Mouse (Mus musculus): ENCODE measurements at regions not wholly inside any gene's neighbourhood (a gene's known extent, or its start where the extent isn't known, plus 50 kb on each side); places are given as distances from the start of the nearest gene placed in this dataset.

- Histone ChIP-seq H3K27ac (replicated peaks) (no peak overlapping the region), H3K9me3 (replicated peaks) (no peaks in the 10 kb centered on the region), H3K4me1 (no peaks in the 10 kb centered on the region), H3K4me3 (replicated peaks) (no peak overlapping the region), H3K27me3 (no peaks in the 10 kb centered on the region), H3K36me3 (no peaks in the 10 kb centered on the region), H3K9ac (no peak overlapping the region), H3K4me2 (replicated peaks) (no peak overlapping the region)
- no peak for ATAC-seq (ENCODE audit: insufficient number of reproducible peaks, low FRiP score, low TSS enrichment, low read depth)
- WGBS, result 76% methylated on average over 2 of the region's 2 CpGs
These were observed 519.3 kb downstream of the Lmo4 start for GRCm38 (mm10) chr3:143685742-143686141.

GRCm38 (mm10) chr3:143678186-143678585 is 526.8 kb downstream of the Lmo4 start:
- Histone ChIP-seq H3K9me3 (replicated peaks) (no peaks in the 10 kb centered on the region), H3K9ac (no peak overlapping the region), H3K4me1 (no peaks in the 10 kb centered on the region), H3K4me2 (replicated peaks) (no peak overlapping the region), H3K4me3 (replicated peaks) (no peak overlapping the region), H3K27me3 (no peaks in the 10 kb centered on the region), H3K36me3 (no peaks in the 10 kb centered on the region), H3K27ac (replicated peaks) (no peak overlapping the region)
- no peak for ATAC-seq (ENCODE audit: insufficient number of reproducible peaks, low FRiP score, low TSS enrichment, low read depth)
- WGBS, result 88% methylated on average over 3 of the region's 3 CpGs

DNA sequence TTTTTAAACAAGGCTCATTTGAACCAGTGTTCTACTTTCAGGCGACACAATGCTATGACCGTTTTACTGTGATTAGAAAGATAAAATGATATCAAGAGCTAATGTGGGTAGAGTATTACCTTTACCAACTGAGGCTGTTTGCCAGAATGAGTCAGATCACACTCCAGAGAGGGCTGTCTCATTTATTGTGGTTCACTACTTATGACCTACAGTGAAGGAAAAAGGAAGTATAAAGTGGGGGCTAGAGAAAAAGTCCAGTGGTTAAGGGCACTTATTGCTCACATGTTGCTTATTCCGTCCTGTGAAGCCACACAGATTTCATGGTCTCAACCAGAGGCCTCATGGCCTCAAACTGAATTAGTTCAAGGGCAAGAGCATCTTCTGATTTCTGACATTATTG is 530.2 kb downstream of the Lmo4 start:
- Histone ChIP-seq H3K4me1 (no peaks in the 10 kb centered on the region), H3K9me3 (replicated peaks) (no peaks in the 10 kb centered on the region), H3K4me2 (replicated peaks) (no peak overlapping the region), H3K27ac (replicated peaks) (no peak overlapping the region), H3K9ac (no peak overlapping the region), H3K36me3 (no peaks in the 10 kb centered on the region), H3K27me3 (no peaks in the 10 kb centered on the region), H3K4me3 (replicated peaks) (no peak overlapping the region)
- ATAC-seq (ENCODE audit: insufficient number of reproducible peaks, low FRiP score, low TSS enrichment, low read depth), result no peak
- 86% methylated on average over 3 of the region's 3 CpGs for WGBS

- Histone ChIP-seq H3K4me3 (replicated peaks) (no peak overlapping the region), H3K27ac (replicated peaks) (no peak overlapping the region), H3K4me1 (no peaks in the 10 kb centered on the region), H3K9ac (no peak overlapping the region), H3K9me3 (replicated peaks) (no peaks in the 10 kb centered on the region), H3K4me2 (replicated peaks) (no peak overlapping the region), H3K36me3 (no peaks in the 10 kb centered on the region), H3K27me3 (no peaks in the 10 kb centered on the region)
- 86% methylated on average over 7 of the region's 7 CpGs for WGBS
- ATAC-seq (ENCODE audit: insufficient number of reproducible peaks, low FRiP score, low TSS enrichment, low read depth), result no peak
These were observed 530.6 kb downstream of the Lmo4 start for GRCm38 (mm10) chr3:143674446-143674845.

DNA sequence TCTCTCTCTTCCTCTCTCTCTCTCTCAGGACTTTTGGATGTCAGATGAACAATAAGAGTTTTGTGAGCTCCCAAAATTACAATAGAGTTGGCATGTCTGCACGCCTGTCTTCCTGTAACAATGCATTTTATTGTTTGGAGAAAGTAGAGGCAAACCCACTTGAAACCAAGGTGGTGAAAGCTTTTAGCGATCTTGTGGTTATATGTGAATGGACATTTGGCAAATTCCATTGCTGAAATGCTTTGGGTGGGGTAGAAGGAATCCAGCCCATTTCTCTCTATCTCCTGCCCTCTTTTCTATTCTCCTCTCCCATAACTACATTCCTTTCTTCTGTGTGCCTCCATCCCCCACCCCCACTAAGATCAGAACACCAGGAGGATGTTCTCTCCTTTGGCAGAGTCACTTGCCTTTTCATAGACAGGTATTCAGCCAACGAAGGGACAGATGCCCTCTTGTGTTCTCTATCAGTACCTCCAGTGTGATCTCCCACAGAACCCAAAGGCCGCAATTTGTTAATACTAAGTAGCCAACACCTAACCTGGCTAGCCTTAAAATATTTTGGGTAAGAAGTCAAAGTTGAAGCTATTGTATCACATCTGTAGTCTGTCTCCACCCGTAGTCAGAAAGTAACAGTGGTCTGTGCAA is 542.9 kb downstream of the Lmo4 start:
- Histone ChIP-seq H3K27ac (replicated peaks) (no peak overlapping the region), H3K36me3 (no peaks in the 10 kb centered on the region), H3K9me3 (replicated peaks) (no peaks in the 10 kb centered on the region), H3K4me3 (replicated peaks) (no peak overlapping the region), H3K9ac (no peak overlapping the region), H3K4me1 (no peaks in the 10 kb centered on the region), H3K4me2 (replicated peaks) (no peak overlapping the region), H3K27me3 (no peaks in the 10 kb centered on the region)
- WGBS, result 85% methylated on average over 5 of the region's 5 CpGs
- ATAC-seq (ENCODE audit: insufficient number of reproducible peaks, low FRiP score, low TSS enrichment, low read depth), result no peak

DNA sequence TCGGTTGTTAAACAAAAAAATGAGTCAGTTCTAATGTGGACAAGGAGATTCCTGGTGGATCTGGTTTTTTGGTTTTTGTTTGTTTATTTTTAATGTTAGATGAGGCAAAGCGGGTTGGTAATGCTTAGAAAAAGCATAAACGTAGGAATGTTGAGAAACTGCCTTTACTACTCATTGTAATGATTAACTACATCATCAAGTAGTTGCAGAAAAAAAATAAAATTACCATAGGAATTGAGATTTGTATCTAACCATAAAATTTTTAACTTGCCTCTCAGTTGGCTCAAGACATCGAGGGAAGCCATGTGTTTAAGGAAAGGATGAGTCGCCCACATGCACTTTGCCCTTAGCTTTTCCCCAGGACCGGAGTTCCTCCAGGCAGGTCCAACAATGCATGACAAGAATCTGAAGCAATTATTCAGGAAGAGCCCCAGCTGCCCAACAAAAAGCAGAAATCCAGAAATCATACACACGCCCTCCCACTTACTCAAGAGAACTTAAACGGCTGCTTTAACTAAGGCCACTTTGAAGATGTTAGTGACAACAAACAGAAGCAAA is 545.5 kb downstream of the Lmo4 start:
- no peak overlapping the region for H3K9ac ChIP-seq
- no peak for ATAC-seq (ENCODE audit: insufficient number of reproducible peaks, low FRiP score, low TSS enrichment, low read depth)
- H3K9me3 ChIP-seq (replicated peaks), result no peaks in the 10 kb centered on the region
- 58% methylated on average over 8 of the region's 8 CpGs for WGBS
- H3K4me2 ChIP-seq (replicated peaks), result no peak overlapping the region
- H3K4me3 ChIP-seq (replicated peaks), result no peak overlapping the region
- H3K27ac ChIP-seq (replicated peaks), result no peak overlapping the region
- H3K36me3 ChIP-seq, result no peaks in the 10 kb centered on the region
- no peaks in the 10 kb centered on the region for H3K27me3 ChIP-seq
- no peaks in the 10 kb centered on the region for H3K4me1 ChIP-seq

- 0 out of 2 replicates have a peak, but pooled peaks cover 5% of the 10 kb centered on the region for H3K4me1 ChIP-seq
- no peaks in the 10 kb centered on the region for H3K27me3 ChIP-seq
- no peak overlapping the region for H3K4me2 ChIP-seq (replicated peaks)
- no peak overlapping the region for H3K4me3 ChIP-seq (replicated peaks)
- no peak overlapping the region for H3K9ac ChIP-seq
- H3K27ac ChIP-seq (replicated peaks), result no peak overlapping the region
- no peaks in the 10 kb centered on the region for H3K36me3 ChIP-seq
- H3K9me3 ChIP-seq (replicated peaks), result no peaks in the 10 kb centered on the region
- ATAC-seq (ENCODE audit: insufficient number of reproducible peaks, low FRiP score, low TSS enrichment, low read depth), result no peak
- WGBS, result 69% methylated on average over 2 of the region's 2 CpGs
These were observed 557.8 kb downstream of the Lmo4 start for GRCm38 (mm10) chr3:143647237-143647636.

DNA sequence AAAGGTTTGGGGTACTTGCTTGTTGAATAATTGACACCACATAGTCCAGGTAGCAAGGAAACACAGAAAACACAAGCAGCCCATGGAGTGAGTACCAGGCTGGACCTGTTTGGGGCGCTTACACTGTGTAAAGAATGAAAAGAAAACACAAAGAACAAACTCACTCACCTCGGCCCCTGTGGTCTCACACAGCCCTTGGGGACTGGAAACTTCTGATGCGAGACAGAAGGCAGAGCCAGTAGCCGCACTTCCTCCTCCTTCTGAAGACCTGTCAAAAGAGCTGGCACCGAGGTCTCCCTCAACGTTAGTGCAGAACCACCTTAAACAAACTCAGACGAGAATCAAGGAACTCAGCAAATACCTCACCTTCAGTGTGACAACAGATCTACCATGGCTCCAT is 558.2 kb downstream of the Lmo4 start:
- H3K9me3 ChIP-seq (replicated peaks), result no peaks in the 10 kb centered on the region
- no peak overlapping the region for H3K9ac ChIP-seq
- no peaks in the 10 kb centered on the region for H3K36me3 ChIP-seq
- no peak for ATAC-seq (ENCODE audit: insufficient number of reproducible peaks, low FRiP score, low TSS enrichment, low read depth)
- H3K4me2 ChIP-seq (replicated peaks), result no peak overlapping the region
- 0 out of 2 replicates have a peak, but pooled peaks cover 5% of the 10 kb centered on the region for H3K4me1 ChIP-seq
- WGBS, result 49% methylated on average over 7 of the region's 7 CpGs
- no peak overlapping the region for H3K27ac ChIP-seq (replicated peaks)
- H3K4me3 ChIP-seq (replicated peaks), result no peak overlapping the region
- no peaks in the 10 kb centered on the region for H3K27me3 ChIP-seq

GRCm38 (mm10) chr3:143633036-143633435 is 572.0 kb downstream of the Lmo4 start:
- H3K4me3 ChIP-seq (replicated peaks), result no peak overlapping the region
- WGBS, result 77% methylated on average over 2 of the region's 2 CpGs
- H3K9me3 ChIP-seq (replicated peaks), result no peaks in the 10 kb centered on the region
- ATAC-seq (ENCODE audit: insufficient number of reproducible peaks, low FRiP score, low TSS enrichment, low read depth), result no peak
- H3K36me3 ChIP-seq, result no peaks in the 10 kb centered on the region
- H3K27me3 ChIP-seq, result no peaks in the 10 kb centered on the region
- H3K4me2 ChIP-seq (replicated peaks), result no peak overlapping the region
- H3K9ac ChIP-seq, result no peak overlapping the region
- no peak overlapping the region for H3K27ac ChIP-seq (replicated peaks)
- H3K4me1 ChIP-seq, result peaks cover 15% of the 10 kb centered on the region

DNA sequence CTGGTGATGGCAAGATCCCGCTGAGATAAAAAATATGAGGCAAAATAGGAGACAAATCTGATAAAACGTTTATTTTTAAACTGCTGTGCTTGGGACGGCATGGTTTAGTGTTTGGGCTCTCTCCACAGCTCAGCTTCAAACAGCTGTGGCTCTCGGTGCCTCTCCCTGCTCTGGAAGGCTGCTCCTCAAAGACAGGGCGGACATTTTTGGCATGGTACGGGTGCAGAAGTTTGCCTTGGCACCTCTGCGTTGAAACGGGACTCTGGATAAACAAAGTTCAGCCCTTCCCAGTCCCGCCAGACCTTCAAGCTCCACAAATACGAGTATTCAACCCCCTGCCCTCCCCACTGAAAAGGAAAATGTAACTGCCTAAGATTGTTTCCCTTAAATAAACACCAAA is 573.8 kb downstream of the Lmo4 start:
- no peak overlapping the region for H3K4me3 ChIP-seq (replicated peaks)
- ATAC-seq (ENCODE audit: insufficient number of reproducible peaks, low FRiP score, low TSS enrichment, low read depth), result 0 out of 2 replicates have a peak, but pooled peaks have one; percentile 47
- peaks cover 15% of the 10 kb centered on the region for H3K4me1 ChIP-seq
- H3K27me3 ChIP-seq, result no peaks in the 10 kb centered on the region
- H3K4me2 ChIP-seq (replicated peaks), result no peak overlapping the region; the same call in 1 of the 2 replicates
- no peaks in the 10 kb centered on the region for H3K36me3 ChIP-seq
- WGBS, result 35% methylated on average over 10 of the region's 10 CpGs
- no peak overlapping the region for H3K9ac ChIP-seq
- H3K9me3 ChIP-seq (replicated peaks), result no peaks in the 10 kb centered on the region
- peak overlapping the region; percentile 61; the same call in 1 of the 2 replicates for H3K27ac ChIP-seq (replicated peaks)

DNA sequence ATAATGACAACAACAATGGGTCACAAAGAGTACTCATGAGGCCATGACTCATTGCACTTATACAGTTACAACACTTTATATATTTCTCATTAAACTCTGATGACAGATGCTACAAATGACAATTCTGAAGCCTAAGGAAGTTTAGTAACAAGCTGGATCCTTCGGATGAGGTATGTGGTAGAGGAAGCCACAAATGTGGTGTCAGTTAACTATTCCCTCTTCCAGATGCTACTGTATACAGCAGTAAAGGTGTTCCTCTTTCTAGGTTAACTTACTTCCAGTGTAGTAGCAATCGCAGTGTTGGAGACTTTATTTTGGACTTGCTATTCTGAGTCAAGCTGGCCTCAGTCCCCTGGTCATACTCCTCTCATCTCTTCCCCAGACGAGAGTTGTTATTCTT is 580.1 kb downstream of the Lmo4 start:
- no peaks in the 10 kb centered on the region for H3K27me3 ChIP-seq

DNA sequence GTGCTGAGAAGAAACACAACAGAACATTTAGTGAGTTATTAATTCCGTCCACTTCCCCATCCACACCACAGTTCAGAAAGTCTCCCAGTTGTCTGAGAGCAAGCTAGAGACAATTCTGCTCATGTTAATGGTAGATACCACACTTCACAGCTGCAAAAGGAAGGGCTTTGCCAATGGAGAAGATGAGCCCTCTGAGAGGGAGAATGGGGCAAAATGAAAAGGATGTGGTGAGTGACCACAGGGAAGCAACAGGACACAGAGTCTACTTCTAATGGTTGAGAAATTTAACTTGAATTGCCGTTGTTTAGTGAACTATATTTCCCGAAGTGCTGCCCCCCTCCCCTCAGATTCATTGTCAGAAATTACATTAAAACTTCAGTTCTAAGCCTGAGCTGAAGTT is 582.7 kb downstream of the Lmo4 start:
- no peak overlapping the region for H3K4me2 ChIP-seq (replicated peaks)
- no peak overlapping the region for H3K4me3 ChIP-seq (replicated peaks)
- no peak for ATAC-seq (ENCODE audit: insufficient number of reproducible peaks, low FRiP score, low TSS enrichment, low read depth)
- no peaks in the 10 kb centered on the region for H3K4me1 ChIP-seq
- no peaks in the 10 kb centered on the region for H3K9me3 ChIP-seq (replicated peaks)
- no peak overlapping the region for H3K9ac ChIP-seq
- no peak overlapping the region for H3K27ac ChIP-seq (replicated peaks)
- no peaks in the 10 kb centered on the region for H3K27me3 ChIP-seq
- no peaks in the 10 kb centered on the region for H3K36me3 ChIP-seq
- WGBS, result 88% methylated on average over 3 of the region's 3 CpGs

More for the DNA sequence above, 580.1 kb downstream of the Lmo4 start:
- ATAC-seq (ENCODE audit: insufficient number of reproducible peaks, low FRiP score, low TSS enrichment, low read depth), result no peak
- H3K4me1 ChIP-seq, result peaks cover 2% of the 10 kb centered on the region; the same call in 1 of the 2 replicates
- no peak overlapping the region for H3K27ac ChIP-seq (replicated peaks)
- 76% methylated on average over 3 of the region's 3 CpGs for WGBS
- no peaks in the 10 kb centered on the region for H3K9me3 ChIP-seq (replicated peaks)
- no peak overlapping the region for H3K4me3 ChIP-seq (replicated peaks)
- H3K9ac ChIP-seq, result no peak overlapping the region
- H3K4me2 ChIP-seq (replicated peaks), result no peak overlapping the region
- H3K36me3 ChIP-seq, result no peaks in the 10 kb centered on the region

Data from embryonic facial prominence, embryonic 15.5 days (tissue).